Mouse (Mus musculus): Measurements from ENCODE around the gene Inhbc.

DNA sequence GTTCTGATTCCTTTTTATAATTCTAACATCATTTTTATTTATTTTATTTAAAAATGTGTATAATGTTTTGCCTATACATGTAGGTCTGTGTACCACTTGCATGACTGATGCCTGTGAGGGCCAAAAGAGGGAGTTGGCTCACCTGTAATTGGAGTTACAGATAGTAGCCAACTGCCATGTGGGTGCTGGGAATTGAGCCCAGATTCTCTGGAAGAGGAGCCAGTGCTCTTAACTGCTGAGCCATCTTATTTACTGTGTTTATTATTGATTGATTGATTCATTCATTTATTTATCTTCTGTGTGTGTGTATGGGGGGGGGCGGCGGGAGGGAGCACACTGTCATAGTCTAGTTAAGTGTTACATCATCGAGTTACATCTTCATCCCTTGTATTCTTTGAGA is 34.5 kb upstream of the Inhbc start:
- TF ChIP-seq CTCF (IDR thresholded peaks at IDR 0.05; ENCODE audit: low read depth) (no peak), EP300 (IDR thresholded peaks at IDR 0.05; ENCODE audit: low read depth) (no peak)
